12 mouse cellular contexts compared by ENCODE assay signal in the genomic region with DNA sequence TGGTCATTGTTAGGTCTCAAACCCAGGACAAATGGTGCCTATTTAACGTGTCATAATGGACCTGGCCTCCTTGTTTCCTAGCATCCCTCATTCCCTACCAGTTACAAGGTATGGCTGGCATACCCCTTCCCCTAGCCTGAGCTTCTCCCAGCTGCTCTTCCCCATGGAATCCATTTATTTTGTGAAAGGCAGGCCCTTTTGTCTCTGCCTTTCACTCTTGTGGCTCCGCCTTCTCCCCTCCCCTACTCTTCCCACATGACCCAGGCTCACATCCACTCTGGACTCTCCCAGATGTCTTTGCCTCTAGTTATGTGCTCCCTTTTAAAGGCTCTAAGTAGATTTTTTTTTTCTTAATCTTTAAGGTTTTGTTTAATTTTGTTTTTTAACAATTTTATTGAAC. TPM values are rescaled to one million over a fixed set of nuclear protein-coding genes. Genes with fewer than 3 reads are reported as not detected.
DNase-seq lines count a peak whose midpoint lies in the region; ATAC-seq lines count a peak whose summit lies in the region.
"Had no signal": no experiment of that assay in that cellular context is flagged by ENCODE, and none has a peak within 500 bp of the region (broad histone marks: within the 10 kb centered on the region; RNA-seq: fewer than 3 reads in every experiment).

No protein-coding gene starts in this region.

- no peaks in the 10 kb centered on the region for H3K9me3 ChIP-seq in neural tube, embryonic 12.5 days
- no peaks in the 10 kb centered on the region for H3K9me3 ChIP-seq in neural tube, embryonic 15.5 days (replicated peaks)
- H3K9me3 ChIP-seq in forebrain, embryonic 13.5 days (replicated peaks) = no peaks in the 10 kb centered on the region
- H3K9me3 ChIP-seq: embryonic facial prominence, embryonic 15.5 days; limb, embryonic 12.5 days had no signal

- no peak overlapping the region for H3K27ac ChIP-seq in neural tube, embryonic 12.5 days
- H3K27ac ChIP-seq in neural tube, embryonic 15.5 days (replicated peaks) = no peak overlapping the region
- H3K27ac ChIP-seq in forebrain, embryonic 13.5 days = peak overlapping the region; percentile 48; the same call in 1 of the 2 replicates
- H3K27ac ChIP-seq: embryonic facial prominence, embryonic 15.5 days; gastrocnemius, adult 2 months; limb, embryonic 12.5 days had no signal

- H3K4me1 ChIP-seq in neural tube, embryonic 12.5 days = peaks cover 33% of the 10 kb centered on the region
- peaks cover 33% of the 10 kb centered on the region for H3K4me1 ChIP-seq in neural tube, embryonic 15.5 days
- peaks cover 34% of the 10 kb centered on the region for H3K4me1 ChIP-seq in forebrain, embryonic 13.5 days

- no peak overlapping the region for H3K9ac ChIP-seq in neural tube, embryonic 12.5 days
- H3K9ac ChIP-seq in neural tube, embryonic 15.5 days (replicated peaks) = no peak overlapping the region
- no peak overlapping the region for H3K9ac ChIP-seq in forebrain, embryonic 13.5 days
- H3K9ac ChIP-seq: embryonic facial prominence, embryonic 15.5 days; limb, embryonic 12.5 days had no signal

- H3K27me3 ChIP-seq in neural tube, embryonic 12.5 days (replicated peaks) = no peaks in the 10 kb centered on the region
- no peaks in the 10 kb centered on the region for H3K27me3 ChIP-seq in neural tube, embryonic 15.5 days (replicated peaks)
- no peaks in the 10 kb centered on the region for H3K27me3 ChIP-seq in forebrain, embryonic 13.5 days
- H3K27me3 ChIP-seq: embryonic facial prominence, embryonic 15.5 days; limb, embryonic 12.5 days had no signal

- H3K4me3 ChIP-seq in neural tube, embryonic 12.5 days = no peak overlapping the region
- H3K4me3 ChIP-seq in neural tube, embryonic 15.5 days (replicated peaks) = no peak overlapping the region
- H3K4me3 ChIP-seq in forebrain, embryonic 13.5 days = no peak overlapping the region
- H3K4me3 ChIP-seq: embryonic facial prominence, embryonic 15.5 days; gastrocnemius, adult 2 months; limb, embryonic 12.5 days had no signal

- WGBS in neural tube, embryonic 12.5 days = 31% methylated on average over 2 of the region's 2 CpGs
- WGBS in neural tube, embryonic 15.5 days = 22% methylated on average over 2 of the region's 2 CpGs
- WGBS in forebrain, embryonic 13.5 days = 45% methylated on average over 2 of the region's 2 CpGs

- peak; percentile 32 for DNase-seq in kidney, adult 9 months
- DNase-seq in kidney, adult 11 months = no peak
- DNase-seq in cerebellum, adult 9-11 months = no peak
- no peak for DNase-seq in testis, postnatal 14 days (ENCODE audit: low spot score)
- no peak for DNase-seq in layer of hippocampus, adult 9-11 months
- DNase-seq: gastrocnemius, adult 2 months; lung, postnatal 14 days had no signal

- H3K4me2 ChIP-seq in neural tube, embryonic 12.5 days (replicated peaks) = peak overlapping the region; percentile 19; the same call in 1 of the 2 replicates
- no peak overlapping the region for H3K4me2 ChIP-seq in neural tube, embryonic 15.5 days
- peak overlapping the region; percentile 17 for H3K4me2 ChIP-seq in forebrain, embryonic 13.5 days
- H3K4me2 ChIP-seq: embryonic facial prominence, embryonic 15.5 days; limb, embryonic 12.5 days had no signal

- H3K36me3 ChIP-seq in neural tube, embryonic 12.5 days = peaks cover 40% of the 10 kb centered on the region
- peaks cover 39% of the 10 kb centered on the region for H3K36me3 ChIP-seq in neural tube, embryonic 15.5 days
- peaks cover 44% of the 10 kb centered on the region for H3K36me3 ChIP-seq in forebrain, embryonic 13.5 days (ENCODE audit: poor library complexity, severe bottlenecking)

- ATAC-seq in neural tube, embryonic 12.5 days (ENCODE audit: low FRiP score, low read depth) = no peak
- no peak for ATAC-seq in neural tube, embryonic 15.5 days (ENCODE audit: low FRiP score)
- ATAC-seq in forebrain, embryonic 13.5 days = no peak

RNA-seq across cellular contexts. Expression of a gene that starts 2.8 kb away (rescaled TPM):
- polyA plus RNA-seq in neural tube, embryonic 12.5 days (2016; fragmentation: Nextera tagmentation; extraction: Ambion mirVana) = 21.9 and 22.8 TPM in 2 replicates
- 21.6 and 21.8 TPM in 2 replicates for polyA plus RNA-seq in neural tube, embryonic 15.5 days (2015; fragmentation: Nextera tagmentation; extraction: Ambion mirVana)
- 20.6 and 21.7 TPM in 2 replicates for polyA plus RNA-seq in forebrain, embryonic 13.5 days (2015; fragmentation: Nextera tagmentation; extraction: Ambion mirVana)

RNA-seq across cellular contexts. Expression of a gene that starts 3.1 kb away (rescaled TPM):
- 49.9 and 51.0 TPM in 2 replicates for polyA plus RNA-seq in neural tube, embryonic 12.5 days (2016; fragmentation: Nextera tagmentation; extraction: Ambion mirVana)
- 37.8 and 40.1 TPM in 2 replicates for polyA plus RNA-seq in neural tube, embryonic 15.5 days (2015; fragmentation: Nextera tagmentation; extraction: Ambion mirVana)
- 48.2 and 51.9 TPM in 2 replicates for polyA plus RNA-seq in forebrain, embryonic 13.5 days (2015; fragmentation: Nextera tagmentation; extraction: Ambion mirVana)

RNA-seq across cellular contexts. Expression of a gene that starts 22.8 kb away (rescaled TPM):
- 0.38 and 0.59 TPM in 2 replicates for polyA plus RNA-seq in neural tube, embryonic 12.5 days (2016; fragmentation: Nextera tagmentation; extraction: Ambion mirVana)
- polyA plus RNA-seq in neural tube, embryonic 15.5 days (2015; fragmentation: Nextera tagmentation; extraction: Ambion mirVana) = 0.27 and 10.0 TPM in 2 replicates
- polyA plus RNA-seq in forebrain, embryonic 13.5 days (2015; fragmentation: Nextera tagmentation; extraction: Ambion mirVana) = 0.31 and 1.0 TPM in 2 replicates

RNA-seq across cellular contexts. Expression of a gene that starts 37.2 kb away (rescaled TPM):
- 26.1 and 26.7 TPM in 2 replicates for polyA plus RNA-seq in neural tube, embryonic 12.5 days (2016; fragmentation: Nextera tagmentation; extraction: Ambion mirVana)
- polyA plus RNA-seq in neural tube, embryonic 15.5 days (2015; fragmentation: Nextera tagmentation; extraction: Ambion mirVana) = 27.7 and 30.4 TPM in 2 replicates
- polyA plus RNA-seq in forebrain, embryonic 13.5 days (2015; fragmentation: Nextera tagmentation; extraction: Ambion mirVana) = 27.7 and 29.0 TPM in 2 replicates

RNA-seq across cellular contexts. Expression of a gene that starts 38.1 kb away (rescaled TPM):
- 44.1 and 50.7 TPM in 2 replicates for polyA plus RNA-seq in neural tube, embryonic 12.5 days (2016; fragmentation: Nextera tagmentation; extraction: Ambion mirVana)
- polyA plus RNA-seq in neural tube, embryonic 15.5 days (2015; fragmentation: Nextera tagmentation; extraction: Ambion mirVana) = 31.1 and 35.1 TPM in 2 replicates
- 30.1 and 31.1 TPM in 2 replicates for polyA plus RNA-seq in forebrain, embryonic 13.5 days (2015; fragmentation: Nextera tagmentation; extraction: Ambion mirVana)
